Mouse (Mus musculus): Measurements from ENCODE around the gene Mettl21a. TPM values are rescaled to one million over a fixed set of nuclear protein-coding genes. Genes with fewer than 3 reads are reported as not detected.

The Mettl21a gene
- polyA plus RNA-seq, 1 experiment from 2014 or later: 11.9 TPM

DNA sequence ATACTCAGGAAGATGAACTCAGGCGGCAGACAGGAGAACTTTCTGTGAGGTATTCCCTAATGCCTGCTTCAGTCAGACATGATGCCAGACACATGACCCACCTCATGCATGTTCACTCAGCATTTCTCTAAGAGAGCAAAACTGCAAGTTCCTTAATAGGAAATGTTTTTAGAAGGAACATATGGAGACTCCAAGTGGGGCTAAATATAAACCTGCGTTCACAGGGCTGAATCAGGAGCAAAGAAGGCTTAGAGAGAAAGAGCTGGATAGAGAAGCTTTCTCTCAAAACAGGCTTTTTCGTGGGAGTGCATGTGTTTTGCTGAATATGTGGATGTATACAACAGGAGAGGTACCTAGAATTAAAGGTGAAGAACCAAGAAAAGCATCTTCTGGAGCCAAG lies 16.2 kb upstream of the Mettl21a start:
- 60% methylated on average over 3 of the region's 3 CpGs for WGBS
- Histone ChIP-seq H3K27ac (replicated peaks) (no peak overlapping the region), H3K36me3 (no peaks in the 10 kb centered on the region), H3K4me3 (no peak overlapping the region), H3K27me3 (replicated peaks) (no peaks in the 10 kb centered on the region), H3K4me1 (peaks cover 15% of the 10 kb centered on the region), H3K4me2 (no peak overlapping the region), H3K9ac (no peak overlapping the region), H3K9me3 (no peaks in the 10 kb centered on the region)
- ATAC-seq (ENCODE audit: extremely low read depth, insufficient number of reproducible peaks, low FRiP score, low TSS enrichment): no peak

DNA sequence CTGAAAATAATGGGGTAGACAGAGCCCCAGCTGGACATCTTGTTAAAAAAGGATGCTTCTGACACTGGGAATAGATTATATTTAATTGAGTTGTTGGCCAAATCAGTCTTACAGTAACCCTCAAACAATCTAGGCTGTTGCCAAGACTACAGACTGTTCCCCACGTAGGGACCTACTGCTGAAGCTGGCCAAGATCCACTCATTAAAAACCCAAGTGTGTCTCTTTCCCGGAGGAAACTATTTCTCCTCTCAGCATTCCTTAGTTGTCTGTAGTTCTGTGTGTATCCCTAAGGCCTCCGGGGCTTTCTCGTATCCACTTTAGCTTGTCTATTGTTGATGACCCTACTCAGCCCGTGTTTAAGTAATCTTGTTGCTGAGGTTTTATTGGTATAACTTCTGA lies 14.5 kb upstream of the Mettl21a start:
- no peak for ATAC-seq (ENCODE audit: extremely low read depth, insufficient number of reproducible peaks, low FRiP score, low TSS enrichment)
- H3K4me3 ChIP-seq: no peak overlapping the region
- 57% methylated on average over 5 of the region's 5 CpGs for WGBS
- no peak overlapping the region for H3K4me2 ChIP-seq
- peaks cover 15% of the 10 kb centered on the region for H3K4me1 ChIP-seq
- H3K36me3 ChIP-seq: no peaks in the 10 kb centered on the region
- no peak overlapping the region for H3K27ac ChIP-seq (replicated peaks)
- no peak overlapping the region for H3K9ac ChIP-seq
- H3K9me3 ChIP-seq: no peaks in the 10 kb centered on the region
- no peaks in the 10 kb centered on the region for H3K27me3 ChIP-seq (replicated peaks)

DNA sequence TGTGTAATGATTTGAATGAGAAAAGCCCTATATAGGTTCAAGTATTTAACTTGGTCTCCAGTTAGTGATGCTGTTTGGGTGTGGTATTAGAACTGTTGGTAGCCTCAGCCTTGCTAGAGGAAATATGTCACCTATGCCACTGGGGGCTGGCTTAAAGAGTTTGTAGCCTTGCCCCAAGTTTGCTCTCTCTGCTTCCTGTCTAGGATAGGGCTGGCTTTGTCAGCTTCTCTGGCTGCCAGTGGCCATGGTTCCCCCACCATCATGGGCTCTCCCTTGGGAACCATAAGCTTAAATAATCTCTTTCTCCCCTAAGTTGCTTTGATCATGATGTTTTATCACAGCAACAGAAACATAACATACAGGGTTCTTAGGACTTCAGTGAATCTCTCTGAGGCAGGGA lies 8.2 kb upstream of the Mettl21a start:
- ATAC-seq (ENCODE audit: extremely low read depth, insufficient number of reproducible peaks, low FRiP score, low TSS enrichment): no peak
- H3K4me1 ChIP-seq: peaks cover 12% of the 10 kb centered on the region; the same call in 1 of the 2 replicates
- H3K9ac ChIP-seq: no peak overlapping the region
- no peaks in the 10 kb centered on the region for H3K9me3 ChIP-seq
- no peak overlapping the region for H3K4me2 ChIP-seq
- no peaks in the 10 kb centered on the region for H3K36me3 ChIP-seq
- H3K4me3 ChIP-seq: no peak overlapping the region
- no peak overlapping the region for H3K27ac ChIP-seq (replicated peaks)
- no peaks in the 10 kb centered on the region for H3K27me3 ChIP-seq (replicated peaks)

DNA sequence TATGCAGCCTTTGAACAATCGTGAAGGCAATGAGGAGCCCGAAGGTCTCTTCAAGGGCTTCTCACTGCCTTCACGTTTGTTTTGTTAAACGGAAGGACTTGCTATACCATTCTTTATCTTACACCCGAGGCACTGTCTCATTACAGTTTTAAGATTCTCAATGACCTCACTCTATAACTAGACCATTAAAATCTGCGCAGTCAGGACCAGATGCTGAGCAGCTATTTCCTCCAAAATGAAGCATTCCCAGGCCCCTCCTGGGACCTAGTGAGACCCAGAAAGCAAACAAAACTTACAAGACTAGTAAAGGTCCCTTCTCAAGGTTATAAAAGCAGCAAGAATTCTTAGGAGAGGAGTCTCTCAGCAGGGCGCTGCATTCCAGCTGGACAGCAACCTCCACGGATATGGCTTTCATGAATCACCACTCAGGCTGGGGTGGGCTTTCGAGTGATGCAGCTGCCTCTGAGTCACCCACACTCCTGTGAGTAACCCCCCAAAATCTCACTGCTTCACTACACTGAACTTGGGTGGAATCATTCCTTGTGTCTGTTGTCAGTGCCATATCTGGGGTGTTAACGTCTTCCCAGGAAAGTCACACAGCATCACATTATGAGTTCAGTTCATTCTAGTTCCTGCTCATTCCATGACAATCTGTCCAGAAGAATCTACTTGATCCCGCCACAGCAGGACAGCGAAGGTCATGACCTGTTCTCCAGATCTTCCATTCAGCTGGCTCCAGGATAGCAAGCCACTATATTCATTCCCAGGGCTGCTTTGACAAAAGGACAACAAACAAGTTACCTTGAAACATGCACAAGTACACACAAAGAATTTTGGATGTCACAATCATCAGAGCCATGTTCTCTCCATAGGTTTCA lies 6.8 kb upstream of the Mettl21a start:
- Histone ChIP-seq H3K4me3 (no peak overlapping the region), H3K9ac (no peak overlapping the region), H3K9me3 (no peaks in the 10 kb centered on the region), H3K27me3 (replicated peaks) (no peaks in the 10 kb centered on the region), H3K4me2 (no peak overlapping the region), H3K4me1 (peaks cover 14% of the 10 kb centered on the region; the same call in 1 of the 2 replicates), H3K36me3 (no peaks in the 10 kb centered on the region), H3K27ac (replicated peaks) (no peak overlapping the region)
- 53% methylated on average over 12 of the region's 12 CpGs for WGBS
- ATAC-seq (ENCODE audit: extremely low read depth, insufficient number of reproducible peaks, low FRiP score, low TSS enrichment): no peak

DNA sequence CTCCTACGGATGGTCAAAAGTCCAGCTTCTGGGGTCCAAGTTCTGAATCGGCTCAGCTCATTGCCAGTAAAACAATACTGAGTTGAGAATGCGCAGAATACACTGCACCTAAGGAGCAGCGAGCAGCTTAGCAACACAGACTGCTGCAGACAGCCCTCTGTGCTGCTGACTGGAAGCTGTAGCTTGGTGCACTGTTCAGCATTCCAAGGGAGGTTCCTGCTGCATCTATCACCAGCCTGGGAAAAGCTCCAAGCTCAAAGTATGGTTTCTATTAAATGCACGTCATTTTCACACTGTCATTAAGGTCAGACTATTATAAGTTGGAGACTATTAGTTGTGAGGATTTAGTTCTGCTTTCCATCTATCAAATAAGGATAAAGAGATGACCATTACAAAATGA lies 4.1 kb upstream of the Mettl21a start:
- H3K27me3 ChIP-seq (replicated peaks): no peaks in the 10 kb centered on the region
- WGBS: 67% methylated on average over 5 of the region's 5 CpGs
- no peaks in the 10 kb centered on the region for H3K9me3 ChIP-seq
- H3K4me1 ChIP-seq: peaks cover 27% of the 10 kb centered on the region
- H3K4me2 ChIP-seq: no peak overlapping the region
- H3K4me3 ChIP-seq: no peak overlapping the region
- no peak overlapping the region for H3K27ac ChIP-seq (replicated peaks)
- ATAC-seq (ENCODE audit: extremely low read depth, insufficient number of reproducible peaks, low FRiP score, low TSS enrichment): no peak
- H3K9ac ChIP-seq: no peak overlapping the region
- no peaks in the 10 kb centered on the region for H3K36me3 ChIP-seq

DNA sequence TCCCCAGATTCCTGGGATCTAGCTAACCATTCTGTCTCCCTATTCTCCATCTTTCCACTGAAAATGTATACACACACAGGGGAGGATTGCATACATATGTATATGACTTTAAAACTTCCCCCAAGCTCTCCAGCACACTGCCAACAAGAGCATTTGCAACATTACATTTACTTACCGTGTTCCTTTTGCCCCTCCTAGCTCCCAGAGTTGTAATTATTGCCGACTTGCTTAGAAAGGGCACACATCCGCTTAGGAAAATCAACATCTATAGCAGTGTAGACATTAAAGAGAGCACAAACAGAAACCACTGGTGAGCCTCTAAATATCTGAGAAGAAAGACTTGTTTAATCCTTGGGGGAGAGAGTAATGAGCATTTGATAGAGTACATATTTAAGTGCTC lies 1.2 kb upstream of the Mettl21a start:
- 56% methylated on average over 3 of the region's 3 CpGs for WGBS
- peak overlapping the region; percentile 96 for H3K9ac ChIP-seq
- peaks cover 27% of the 10 kb centered on the region for H3K4me1 ChIP-seq
- peaks cover 14% of the 10 kb centered on the region for H3K36me3 ChIP-seq
- H3K4me2 ChIP-seq: peak overlapping the region; percentile 86
- H3K9me3 ChIP-seq: no peaks in the 10 kb centered on the region
- ATAC-seq (ENCODE audit: extremely low read depth, insufficient number of reproducible peaks, low FRiP score, low TSS enrichment): no peak
- H3K4me3 ChIP-seq: peak overlapping the region; percentile 88
- no peaks in the 10 kb centered on the region for H3K27me3 ChIP-seq (replicated peaks)
- peak overlapping the region; percentile 98; the same call in 1 of the 2 replicates for H3K27ac ChIP-seq (replicated peaks)

DNA sequence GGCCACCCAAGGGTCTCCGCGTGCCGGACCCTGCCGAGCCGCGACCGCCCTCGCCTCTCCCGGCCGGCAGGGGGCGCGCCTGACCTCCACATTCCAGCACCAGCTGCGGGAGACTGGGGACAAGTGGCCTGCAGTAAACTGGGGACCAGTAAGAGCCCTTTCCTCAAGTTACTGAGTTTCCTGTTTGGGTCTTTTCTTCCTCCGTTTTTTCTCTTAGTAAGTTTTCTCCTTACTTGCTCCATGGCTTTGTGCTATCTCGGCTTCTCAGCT lies 608 bp upstream of the Mettl21a start:
- H3K27me3 ChIP-seq (replicated peaks): no peaks in the 10 kb centered on the region
- 0% methylated on average over 15 of the region's 15 CpGs for WGBS
- peak overlapping the region; percentile 88 for H3K4me3 ChIP-seq
- H3K9me3 ChIP-seq: no peaks in the 10 kb centered on the region
- H3K4me2 ChIP-seq: peak overlapping the region; percentile 86
- H3K9ac ChIP-seq: peak overlapping the region; percentile 96
- H3K27ac ChIP-seq (replicated peaks): peak overlapping the region; percentile 98
- ATAC-seq (ENCODE audit: extremely low read depth, insufficient number of reproducible peaks, low FRiP score, low TSS enrichment): peak; percentile 73
- H3K4me1 ChIP-seq: peaks cover 23% of the 10 kb centered on the region
- H3K36me3 ChIP-seq: peaks cover 16% of the 10 kb centered on the region

DNA sequence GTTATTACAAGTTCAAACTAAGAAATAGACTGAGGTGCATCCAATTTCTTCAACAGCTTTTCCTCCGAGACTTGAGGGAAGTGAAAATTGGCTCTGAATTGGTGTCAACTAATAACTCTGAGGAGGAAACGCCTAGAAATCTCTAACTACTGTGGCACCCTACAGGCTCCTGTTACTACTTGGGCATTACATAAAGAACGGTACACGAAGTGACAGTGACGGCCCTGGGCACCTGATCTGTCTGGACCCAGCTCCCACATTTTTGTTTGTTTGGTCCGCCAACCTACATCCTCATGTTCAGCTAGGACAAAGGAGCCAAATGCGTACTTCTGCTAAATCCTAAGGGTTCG lies 536 bp downstream of the Mettl21a start:
- Histone ChIP-seq H3K9me3 (no peaks in the 10 kb centered on the region), H3K4me3 (peak overlapping the region; percentile 88), H3K4me1 (peaks cover 23% of the 10 kb centered on the region), H3K27me3 (replicated peaks) (no peaks in the 10 kb centered on the region), H3K9ac (peak overlapping the region; percentile 96), H3K36me3 (peaks cover 22% of the 10 kb centered on the region), H3K27ac (replicated peaks) (peak overlapping the region; percentile 98), H3K4me2 (peak overlapping the region; percentile 86)
- 6% methylated on average over 8 of the region's 8 CpGs for WGBS
- no peak for ATAC-seq (ENCODE audit: extremely low read depth, insufficient number of reproducible peaks, low FRiP score, low TSS enrichment)

DNA sequence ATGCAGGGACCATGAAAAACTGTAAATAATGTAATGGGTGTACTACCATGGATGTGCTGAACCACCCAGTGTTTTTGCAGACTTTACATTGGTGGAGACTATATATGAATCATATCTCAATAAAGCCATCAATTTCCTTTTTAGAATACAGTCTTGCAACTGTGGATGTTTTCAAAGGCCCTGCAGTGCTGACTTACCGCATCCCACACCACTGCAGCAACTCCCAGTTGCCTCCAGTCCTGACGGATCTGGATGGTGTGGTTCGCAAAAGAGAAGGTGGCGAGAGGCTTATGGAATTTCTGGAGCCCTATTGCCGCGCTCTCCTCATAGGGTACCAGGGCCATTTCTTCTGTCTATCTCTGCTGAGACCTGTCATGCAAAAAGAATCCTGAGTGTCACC lies 966 bp downstream of the Mettl21a start:
- H3K9ac ChIP-seq: peak overlapping the region; percentile 96
- H3K36me3 ChIP-seq: peaks cover 26% of the 10 kb centered on the region
- H3K4me3 ChIP-seq: peak overlapping the region; percentile 88
- H3K27me3 ChIP-seq (replicated peaks): no peaks in the 10 kb centered on the region
- no peak for ATAC-seq (ENCODE audit: extremely low read depth, insufficient number of reproducible peaks, low FRiP score, low TSS enrichment)
- H3K27ac ChIP-seq (replicated peaks): no peak overlapping the region; the same call in 1 of the 2 replicates
- no peaks in the 10 kb centered on the region for H3K9me3 ChIP-seq
- 58% methylated on average over 6 of the region's 6 CpGs for WGBS
- H3K4me2 ChIP-seq: peak overlapping the region; percentile 86
- H3K4me1 ChIP-seq: peaks cover 23% of the 10 kb centered on the region

DNA sequence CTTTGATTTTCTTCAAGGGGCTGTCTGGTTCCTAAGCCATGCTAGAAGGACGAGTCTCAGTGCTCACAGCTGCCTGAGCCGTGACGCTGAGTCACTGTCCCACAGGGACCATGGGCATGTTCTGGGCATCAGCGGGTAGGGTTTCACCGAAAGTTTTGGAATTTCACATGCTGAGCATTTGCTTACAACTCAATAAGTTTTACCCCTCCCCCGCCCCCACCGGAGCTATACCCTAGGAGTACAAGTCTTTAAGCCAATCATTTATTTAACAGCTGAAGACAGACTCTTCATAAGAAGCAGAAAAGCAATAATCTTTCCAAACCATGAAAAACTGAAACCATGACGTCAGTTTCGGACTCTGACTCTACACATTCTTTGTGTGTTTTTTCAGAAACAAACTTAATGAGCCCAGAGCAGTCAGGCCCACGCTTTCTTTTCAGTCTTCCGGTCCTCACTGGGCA lies 1.5 kb downstream of the Mettl21a start:
- 84% methylated on average over 11 of the region's 11 CpGs for whole genome bisulfite sequencing
- peak overlapping the region; percentile 88; the same call in 1 of the 2 replicates for H3K4me3 ChIP-seq
- ATAC-seq (ENCODE audit: extremely low read depth, insufficient number of reproducible peaks, low FRiP score, low TSS enrichment): no peak
- H3K27ac ChIP-seq (replicated peaks): peak overlapping the region; percentile 15; the same call in 1 of the 2 replicates
- no peaks in the 10 kb centered on the region for H3K27me3 ChIP-seq (replicated peaks)
- peaks cover 28% of the 10 kb centered on the region for H3K36me3 ChIP-seq
- H3K4me1 ChIP-seq: peaks cover 23% of the 10 kb centered on the region
- H3K9me3 ChIP-seq: no peaks in the 10 kb centered on the region
- no peak overlapping the region for H3K9ac ChIP-seq
- peak overlapping the region; percentile 86 for H3K4me2 ChIP-seq

DNA sequence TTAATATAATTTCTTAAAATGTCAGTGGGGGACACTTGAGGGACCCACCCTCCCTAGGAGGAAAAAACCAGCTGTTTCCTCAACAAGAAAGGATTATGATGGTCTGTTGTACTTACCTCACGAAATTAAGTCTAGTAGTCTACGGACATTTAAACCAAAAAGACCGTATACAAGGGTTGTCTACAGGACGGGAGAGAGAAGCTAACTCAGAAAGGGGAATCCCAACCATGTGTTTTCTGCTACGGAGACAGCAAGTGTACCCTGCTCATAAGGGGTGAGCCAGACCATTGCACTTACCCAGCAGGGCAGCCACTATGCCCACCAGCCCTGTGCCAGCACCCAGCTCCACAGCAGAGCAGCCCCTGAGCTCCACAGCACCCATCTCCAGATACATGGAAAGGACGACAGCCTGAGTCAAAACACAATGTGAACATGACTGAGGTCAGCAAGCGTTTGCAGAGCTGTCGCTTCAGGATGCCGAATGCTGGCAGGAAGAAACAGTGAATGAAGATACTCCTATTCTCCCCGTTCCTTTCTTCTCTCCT lies 2.2 kb downstream of the Mettl21a start:
- H3K4me1 ChIP-seq: peaks cover 29% of the 10 kb centered on the region
- no peak overlapping the region for H3K9ac ChIP-seq
- no peak for ATAC-seq (ENCODE audit: extremely low read depth, insufficient number of reproducible peaks, low FRiP score, low TSS enrichment)
- peak overlapping the region; percentile 86; the same call in 1 of the 2 replicates for H3K4me2 ChIP-seq
- 77% methylated on average over 10 of the region's 10 CpGs for WGBS
- no peaks in the 10 kb centered on the region for H3K9me3 ChIP-seq
- peaks cover 35% of the 10 kb centered on the region for H3K36me3 ChIP-seq
- peak overlapping the region; percentile 15; the same call in 1 of the 2 replicates for H3K27ac ChIP-seq (replicated peaks)
- H3K4me3 ChIP-seq: no peak overlapping the region
- H3K27me3 ChIP-seq (replicated peaks): no peaks in the 10 kb centered on the region

DNA sequence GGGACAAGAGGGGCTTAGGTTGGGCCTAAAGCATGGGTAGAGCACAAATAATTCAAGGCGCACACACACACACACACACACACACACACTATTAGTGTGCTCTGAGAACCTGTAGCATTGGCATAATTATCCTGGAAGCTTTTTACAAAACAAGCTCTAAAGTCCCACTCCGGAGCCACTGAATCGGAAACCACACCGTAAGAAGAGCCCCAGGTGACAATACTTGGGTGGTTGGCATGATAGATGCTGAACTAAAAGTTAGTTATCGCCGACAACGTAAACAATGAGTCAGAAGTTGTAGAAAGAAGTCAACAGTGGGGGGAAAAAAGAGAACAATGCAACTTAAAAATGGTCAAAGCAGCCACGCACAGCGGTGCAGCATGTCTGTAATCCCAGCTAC lies 2.7 kb downstream of the Mettl21a start:
- Histone ChIP-seq H3K9me3 (no peaks in the 10 kb centered on the region), H3K9ac (no peak overlapping the region), H3K4me1 (peaks cover 35% of the 10 kb centered on the region), H3K27me3 (replicated peaks) (no peaks in the 10 kb centered on the region), H3K4me3 (no peak overlapping the region), H3K36me3 (peaks cover 40% of the 10 kb centered on the region), H3K4me2 (no peak overlapping the region), H3K27ac (replicated peaks) (no peak overlapping the region)
- WGBS: 85% methylated on average over 9 of the region's 9 CpGs
- no peak for ATAC-seq (ENCODE audit: extremely low read depth, insufficient number of reproducible peaks, low FRiP score, low TSS enrichment)

All from heart, embryonic 13.5 days (tissue).